Mouse (Mus musculus): ENCODE measurements around the gene Tbata. TPM values are rescaled to one million over a fixed set of nuclear protein-coding genes. Genes with fewer than 3 reads are reported as not detected.

The Tbata gene
- total RNA-seq, 2 experiments from 2014 or later = 0.73 to 1.6 TPM

DNA sequence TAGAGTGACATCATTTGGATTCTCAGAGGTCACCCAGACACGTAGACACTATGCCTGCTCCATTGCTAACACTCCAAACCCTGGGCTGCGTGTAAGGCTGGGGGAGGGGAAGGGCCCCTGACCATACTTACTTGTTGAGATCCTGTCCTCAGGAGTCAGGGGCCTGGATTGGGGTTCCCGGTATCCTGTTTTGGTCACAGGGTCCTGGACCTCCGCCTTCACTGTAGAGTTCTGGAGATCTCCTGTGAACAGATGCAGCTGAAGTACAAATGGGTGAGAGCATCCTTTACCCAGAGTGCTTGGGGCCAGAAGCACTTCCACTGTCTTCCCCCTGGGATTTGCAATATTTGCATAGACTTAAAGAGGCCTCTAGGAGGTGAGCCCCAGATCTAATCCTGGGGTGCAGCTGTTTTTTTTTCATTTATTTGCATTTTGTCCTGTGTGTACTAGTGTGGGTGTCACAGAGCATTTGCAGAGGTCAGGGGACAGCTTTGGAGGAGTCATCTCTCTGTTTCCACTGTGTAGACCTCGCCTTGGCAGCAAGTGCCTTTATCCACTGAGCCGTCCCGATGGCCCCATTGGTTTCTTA is 28.6 kb downstream of the Tbata start:
- intact Hi-C loops (cut with DNase I) = loop anchor here (5.0 kb wide), 1 partner anchor 207 kb away; no protein-coding TSS in a partner anchor
- no peak for DNase-seq (ENCODE audit: extremely low spot score in 1 of 2, low spot score in 2 of 2)

DNA sequence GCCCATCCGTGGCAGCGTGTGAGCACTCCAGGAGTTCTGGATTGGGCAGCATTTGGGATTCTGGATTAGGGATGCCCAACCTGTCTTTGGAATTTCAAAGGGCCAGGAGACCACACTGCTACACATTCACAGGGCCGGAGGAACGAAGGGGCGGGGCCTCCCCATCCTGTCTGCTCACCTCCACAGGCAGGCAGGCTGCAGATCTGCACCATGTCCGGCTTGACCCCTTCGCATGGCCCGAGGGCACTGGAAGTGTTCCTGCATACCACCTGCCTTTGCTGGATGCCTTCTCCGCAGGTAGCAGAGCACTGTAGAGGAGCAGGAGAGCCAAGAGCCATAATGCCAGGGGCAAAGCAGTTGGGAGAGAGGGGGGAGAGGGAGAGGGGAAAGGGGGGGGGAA is 29.2 kb downstream of the Tbata start:
- intact Hi-C loops (cut with DNase I) = loop anchor here (5.0 kb wide), 1 partner anchor 206 kb away; no protein-coding TSS in a partner anchor
- no peak for DNase-seq (ENCODE audit: extremely low spot score in 1 of 2, low spot score in 2 of 2)

DNA sequence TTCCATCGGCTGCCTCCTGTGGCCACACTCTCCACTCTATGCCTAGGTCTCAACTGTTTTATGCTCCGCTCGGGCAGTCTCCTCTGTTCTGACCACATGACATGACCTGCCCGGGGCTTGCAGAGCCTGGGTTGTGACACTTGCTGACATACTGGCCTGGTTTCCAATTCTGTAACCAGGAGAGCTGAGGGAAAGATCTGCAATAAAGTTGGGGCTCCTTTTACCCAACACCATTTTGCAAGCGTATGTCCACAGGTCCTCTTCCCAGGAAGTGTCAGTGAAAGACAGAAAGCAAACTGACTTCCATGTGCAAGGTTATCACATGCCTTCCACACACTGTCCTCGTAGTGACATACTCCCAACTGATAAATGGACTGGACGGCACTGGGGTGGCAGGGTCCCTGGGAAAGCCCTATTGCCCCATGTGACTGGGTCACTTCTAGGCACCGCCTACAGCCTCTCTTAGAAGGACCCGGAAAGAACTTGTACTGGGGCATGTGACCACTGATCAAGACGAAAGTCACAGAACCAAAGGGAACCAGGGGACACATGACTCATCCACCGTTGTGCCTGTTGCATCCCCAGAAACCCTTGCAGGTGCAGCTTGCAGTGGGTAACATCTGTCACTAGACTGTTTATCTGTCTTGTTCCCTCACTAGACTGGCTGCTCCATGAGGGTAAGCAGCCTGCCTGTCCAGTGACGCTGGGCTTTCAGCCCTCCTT is 30.0 kb downstream of the Tbata start:
- intact Hi-C loops (cut with DNase I) = loop anchor here (5.0 kb wide), 1 partner anchor 206 kb away; no protein-coding TSS in a partner anchor
- no peak for DNase-seq (ENCODE audit: extremely low spot score in 1 of 2, low spot score in 2 of 2)

- intact Hi-C loops (cut with DNase I) = loop anchor here (5.0 kb wide), 1 partner anchor 203 kb away; no protein-coding TSS in a partner anchor
These were observed 32.2 kb downstream of the Tbata start for GRCm38 (mm10) chr10:61203930-61204329.

DNA sequence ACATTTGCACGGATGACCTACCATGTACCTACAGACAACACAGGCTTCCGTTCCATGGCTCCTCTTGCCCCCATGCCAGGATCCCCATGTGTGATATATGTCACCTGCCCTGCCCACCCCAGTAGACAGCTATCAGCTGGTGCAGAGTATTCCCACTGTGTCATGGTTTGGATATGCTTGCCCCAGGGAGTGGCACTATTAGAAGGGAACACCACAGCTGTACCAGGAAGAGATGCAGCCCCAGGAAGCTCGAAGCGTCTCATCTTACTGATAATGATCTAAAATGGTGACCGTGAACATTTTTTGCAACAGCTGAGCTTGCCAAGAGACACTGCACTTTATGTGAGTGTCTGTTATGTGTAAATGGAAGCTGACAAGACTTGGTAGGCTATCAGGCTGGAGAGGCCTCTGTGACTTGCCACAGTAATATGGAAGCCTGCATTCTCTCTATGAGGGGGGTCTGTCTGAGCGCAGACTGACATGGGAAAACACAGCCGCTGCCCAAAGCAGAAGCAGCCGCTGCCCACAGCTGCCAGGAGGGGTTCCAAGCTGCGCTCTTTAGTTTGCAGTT is 36.4 kb downstream of the Tbata start:
- intact Hi-C loops (cut with DNase I) = no loop called here
- DNase-seq (ENCODE audit: extremely low spot score in 1 of 2, low spot score in 2 of 2) = no peak

More at GRCm38 (mm10) chr10:61203930-61204329, 32.2 kb downstream of the Tbata start:
- no peak for DNase-seq (ENCODE audit: extremely low spot score in 1 of 2, low spot score in 2 of 2)

DNA sequence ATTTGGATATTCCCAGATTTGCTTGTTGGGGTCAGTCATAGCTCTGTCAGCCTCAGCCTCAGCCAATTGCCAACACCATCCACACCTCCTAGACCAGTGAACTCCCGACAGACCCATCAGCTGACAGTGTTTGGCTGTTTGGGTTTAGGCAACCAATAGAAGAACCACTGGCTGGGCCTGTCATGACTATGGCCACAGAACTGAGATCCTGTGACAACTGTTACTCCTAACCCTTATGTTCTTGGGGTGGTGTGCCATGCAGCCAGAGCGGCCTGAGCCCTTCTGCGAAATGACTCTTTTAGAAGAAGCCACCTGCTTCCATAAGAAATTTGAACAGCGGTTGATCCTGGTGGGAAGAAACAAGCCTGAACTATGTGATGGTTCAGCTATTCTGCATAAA is 39.4 kb downstream of the Tbata start:
- DNase-seq (ENCODE audit: extremely low spot score in 1 of 2, low spot score in 2 of 2) = no peak
- intact Hi-C loops (cut with DNase I) = no loop called here

DNA sequence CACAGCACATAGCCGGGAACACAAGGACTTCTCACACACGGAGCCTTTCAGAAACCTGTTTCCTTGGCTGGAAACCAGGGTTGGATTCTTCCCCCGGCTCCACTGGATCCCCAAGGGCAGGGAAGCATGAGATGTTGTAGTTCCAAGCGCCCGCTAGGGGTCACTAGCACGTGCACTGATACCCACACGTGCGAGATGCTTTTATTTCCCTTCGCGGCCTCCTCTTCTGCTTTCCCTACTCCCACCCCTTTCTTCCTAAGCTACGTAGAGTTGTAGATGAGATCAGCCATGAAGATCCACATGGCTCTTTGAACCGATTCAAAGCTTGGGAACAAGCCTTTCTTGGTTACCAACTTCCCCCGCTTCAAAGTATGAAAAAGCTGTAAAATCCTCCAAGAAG is 40.0 kb downstream of the Tbata start:
- DNase-seq (ENCODE audit: extremely low spot score in 1 of 2, low spot score in 2 of 2) = peak; percentile 28 to 76
- intact Hi-C loops (cut with DNase I) = no loop called here

GRCm38 (mm10) chr10:61212817-61213216 is 41.1 kb downstream of the Tbata start:
- intact Hi-C loops (cut with DNase I) = no loop called here
- no peak for DNase-seq (ENCODE audit: extremely low spot score in 1 of 2, low spot score in 2 of 2)

GRCm38 (mm10) chr10:61215658-61216057 is 43.9 kb downstream of the Tbata start:
- DNase-seq (ENCODE audit: extremely low spot score in 1 of 2, low spot score in 2 of 2) = no peak
- intact Hi-C loops (cut with DNase I) = no loop called here

DNA sequence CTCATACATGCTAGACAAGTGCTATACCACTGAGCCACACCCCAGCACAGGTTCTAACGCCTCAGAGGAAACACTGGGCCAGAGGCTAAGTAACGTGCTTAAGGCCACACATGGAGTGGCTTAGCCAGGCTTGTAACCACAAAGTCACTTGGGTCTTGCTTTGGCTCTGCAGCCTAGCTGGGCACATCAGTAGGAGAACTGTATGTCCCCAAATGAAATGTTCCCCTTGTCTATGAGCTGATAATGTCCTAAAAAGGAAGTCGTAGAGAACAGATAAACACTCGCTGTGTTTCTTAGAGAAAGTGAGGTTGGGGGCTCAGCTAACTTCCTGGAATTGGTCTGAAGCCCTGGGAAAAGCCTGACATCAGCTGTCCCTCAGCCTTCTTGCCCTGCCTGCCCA is 44.4 kb downstream of the Tbata start:
- intact Hi-C loops (cut with DNase I) = no loop called here
- DNase-seq (ENCODE audit: extremely low spot score in 1 of 2, low spot score in 2 of 2) = no peak

GRCm38 (mm10) chr10:61219318-61219717 is 47.6 kb downstream of the Tbata start:
- intact Hi-C loops (cut with DNase I) = no loop called here
- no peak for DNase-seq (ENCODE audit: extremely low spot score in 1 of 2, low spot score in 2 of 2)

DNA sequence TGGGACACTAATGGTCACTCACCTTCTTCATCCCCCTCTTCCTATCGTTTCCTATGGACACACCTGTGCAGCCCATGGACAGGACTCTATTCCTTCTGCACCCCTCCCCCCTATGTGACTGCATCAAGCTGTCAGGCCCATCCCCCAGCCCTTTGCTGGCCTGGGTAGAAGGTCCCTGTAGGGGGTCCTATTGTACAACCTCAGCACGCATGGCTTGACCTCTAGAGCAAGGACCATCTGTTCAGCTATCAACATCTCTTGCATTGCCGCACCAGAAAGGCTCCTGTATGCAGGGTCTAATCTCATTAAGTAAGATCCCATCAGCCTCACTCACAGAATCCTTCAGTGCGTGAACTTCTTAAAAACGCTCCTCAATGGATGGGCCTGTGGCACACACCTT is 53.9 kb downstream of the Tbata start:
- intact Hi-C loops (cut with DNase I) = no loop called here

GRCm38 (mm10) chr10:61226784-61227396 is 55.1 kb downstream of the Tbata start:
- intact Hi-C loops (cut with DNase I) = no loop called here
- DNase-seq (ENCODE audit: extremely low spot score in 1 of 2, low spot score in 2 of 2) = no peak

More for the DNA sequence above, 53.9 kb downstream of the Tbata start:
- DNase-seq (ENCODE audit: extremely low spot score in 1 of 2, low spot score in 2 of 2) = no peak

DNA sequence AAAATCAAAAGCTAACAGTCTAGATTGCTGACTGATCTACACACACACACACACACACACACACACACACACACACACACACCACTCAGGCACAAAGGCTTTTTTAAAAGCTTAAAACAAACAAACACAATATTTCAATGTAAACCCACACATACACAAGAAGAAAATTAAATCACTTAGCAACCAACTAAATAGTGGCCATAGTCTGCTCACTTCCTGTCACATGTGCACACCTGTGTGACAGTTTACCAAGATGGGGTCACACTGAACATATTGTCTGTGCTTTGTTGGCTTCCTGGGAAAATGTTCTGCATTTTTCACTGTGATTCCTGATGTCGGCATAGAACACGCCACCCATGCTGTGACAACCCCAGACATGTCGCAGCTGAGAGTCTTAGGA is 60.0 kb downstream of the Tbata start:
- intact Hi-C loops (cut with DNase I) = no loop called here
- no peak for DNase-seq (ENCODE audit: extremely low spot score in 1 of 2, low spot score in 2 of 2)

DNA sequence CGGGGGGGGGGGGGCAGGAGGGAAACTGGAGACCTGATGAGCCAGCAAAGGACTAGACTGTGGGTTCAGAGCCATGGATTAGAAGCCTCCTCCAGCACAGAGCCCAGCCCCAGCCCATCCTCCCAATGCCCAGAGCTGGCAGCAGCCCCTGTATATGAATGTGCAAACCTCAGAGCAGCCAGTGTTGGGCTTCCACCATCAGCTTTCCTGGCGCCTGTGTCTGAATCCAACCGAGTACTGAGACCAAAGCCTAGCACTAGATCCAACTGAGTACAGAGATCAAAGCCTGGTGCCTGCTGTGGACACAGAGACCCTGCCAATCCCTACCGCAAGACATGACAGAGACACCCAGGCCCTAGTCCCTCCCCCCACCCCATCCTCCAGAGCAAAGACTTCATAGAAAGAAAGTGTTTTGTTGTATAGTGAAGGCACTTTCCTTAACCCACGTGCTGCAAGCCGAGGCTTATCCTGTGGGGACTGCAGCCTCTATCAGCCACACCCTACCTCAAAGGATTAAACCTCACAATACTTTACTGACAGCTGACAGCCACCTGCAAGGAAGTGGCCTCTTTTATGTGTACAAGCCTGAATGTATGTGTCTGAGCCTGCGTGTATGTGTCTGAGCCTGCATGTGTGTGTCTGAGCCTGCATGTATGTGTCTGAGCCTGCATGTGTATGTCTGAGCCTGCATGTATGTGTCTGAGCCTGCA is 61.3 kb downstream of the Tbata start:
- peak in 1 of 2 experiments; percentile 39 for DNase-seq (ENCODE audit: extremely low spot score in 1 of 2, low spot score in 2 of 2)
- intact Hi-C loops (cut with DNase I) = no loop called here

DNA sequence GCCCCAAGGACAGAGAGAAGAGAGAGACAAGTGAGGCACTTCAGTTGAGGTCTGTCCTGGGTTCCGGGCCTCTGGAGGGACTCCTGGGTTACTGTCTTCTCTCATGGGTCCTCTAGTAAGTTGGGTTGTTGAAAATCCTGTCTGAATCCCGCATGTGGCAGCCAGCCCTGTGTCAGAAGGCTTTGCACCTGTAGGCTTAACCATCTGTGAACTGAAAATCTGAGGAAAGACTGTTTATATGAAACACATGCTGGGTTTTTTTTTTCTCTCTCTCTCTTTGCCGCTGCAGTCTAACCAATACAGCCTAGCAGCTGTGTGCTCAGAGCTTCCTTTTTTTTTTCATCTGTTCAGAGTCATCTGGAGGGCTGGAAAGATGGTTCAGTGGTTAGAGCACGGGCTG is 62.6 kb downstream of the Tbata start:
- DNase-seq (ENCODE audit: extremely low spot score in 1 of 2, low spot score in 2 of 2) = no peak
- intact Hi-C loops (cut with DNase I) = no loop called here

GRCm38 (mm10) chr10:61235677-61236267 is 64.0 kb downstream of the Tbata start:
- intact Hi-C loops (cut with DNase I) = no loop called here
- no peak for DNase-seq (ENCODE audit: extremely low spot score in 1 of 2, low spot score in 2 of 2)

DNA sequence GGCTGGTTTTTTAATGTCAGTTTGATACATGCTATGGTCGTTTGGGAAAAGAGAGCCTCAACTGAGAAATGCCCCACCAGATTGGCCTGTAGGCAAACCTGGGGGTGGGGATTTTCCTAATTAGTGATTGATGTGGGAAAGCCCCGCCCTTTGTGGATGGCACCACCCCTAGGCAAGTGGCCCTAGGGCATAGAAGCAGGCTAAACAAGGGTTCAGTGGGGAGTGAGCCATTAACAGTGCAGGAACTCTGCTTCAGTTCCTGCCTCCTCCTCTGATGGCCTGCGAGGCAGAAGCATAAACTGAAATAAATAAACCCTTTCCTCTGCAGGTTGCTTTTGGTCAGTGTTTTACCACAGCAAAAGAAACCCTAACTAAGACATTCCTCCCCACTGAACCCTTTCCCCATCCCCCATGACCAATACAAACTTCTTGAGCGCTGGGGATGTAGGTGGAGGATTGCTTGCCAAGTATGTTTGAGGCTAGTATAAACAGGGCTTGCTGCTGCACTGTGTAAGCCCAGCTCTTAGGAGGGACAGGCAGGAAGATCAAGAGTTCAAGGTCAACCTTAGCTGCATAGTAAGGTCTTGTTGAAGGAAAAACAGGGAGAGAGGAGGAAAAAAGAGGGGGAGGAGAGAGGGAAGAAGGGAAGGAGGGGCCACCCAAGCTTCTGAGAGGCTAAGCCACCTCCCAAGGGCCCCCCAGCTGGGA is 65.1 kb downstream of the Tbata start:
- no peak for DNase-seq (ENCODE audit: extremely low spot score in 1 of 2, low spot score in 2 of 2)
- intact Hi-C loops (cut with DNase I) = no loop called here
